Mouse (Mus musculus): ENCODE measurements around the gene Scarf2. TPM values are rescaled to one million over a fixed set of nuclear protein-coding genes. Genes with fewer than 3 reads are reported as not detected.

Scarf2 gene
- polyA plus RNA-seq, 1 experiment = 15.5 TPM

DNA sequence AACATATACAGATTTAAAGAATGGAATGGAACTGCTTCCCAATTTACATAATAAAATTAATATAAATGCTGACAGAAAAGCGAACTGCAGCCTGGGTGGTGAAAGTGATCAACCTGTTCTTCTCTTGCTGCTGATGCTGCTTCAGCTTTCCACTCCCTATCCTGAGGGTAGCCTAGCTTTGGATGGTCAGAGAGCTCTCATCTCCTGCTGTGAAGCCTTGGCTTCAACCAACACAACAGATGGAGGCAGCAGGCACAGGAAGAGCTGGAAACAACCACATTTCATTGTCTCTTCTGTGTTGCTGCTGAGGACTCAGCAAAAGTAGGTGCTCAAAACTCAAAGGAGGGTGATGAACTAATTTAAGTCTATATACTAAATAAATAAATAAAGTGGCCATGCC is 54.8 kb downstream of the Scarf2 start:
- no peak for DNase-seq (ENCODE audit: low read depth)
- TF ChIP-seq CTCF (IDR thresholded peaks at IDR 0.05; ENCODE audit: borderline replicate concordance, extremely low read depth, insufficient read depth, insufficient read length) (no peak), POLR2A (IDR thresholded peaks at IDR 0.05; ENCODE audit: borderline replicate concordance, extremely low read depth, insufficient read depth, insufficient read length, poor library complexity, severe bottlenecking) (no peak)

DNA sequence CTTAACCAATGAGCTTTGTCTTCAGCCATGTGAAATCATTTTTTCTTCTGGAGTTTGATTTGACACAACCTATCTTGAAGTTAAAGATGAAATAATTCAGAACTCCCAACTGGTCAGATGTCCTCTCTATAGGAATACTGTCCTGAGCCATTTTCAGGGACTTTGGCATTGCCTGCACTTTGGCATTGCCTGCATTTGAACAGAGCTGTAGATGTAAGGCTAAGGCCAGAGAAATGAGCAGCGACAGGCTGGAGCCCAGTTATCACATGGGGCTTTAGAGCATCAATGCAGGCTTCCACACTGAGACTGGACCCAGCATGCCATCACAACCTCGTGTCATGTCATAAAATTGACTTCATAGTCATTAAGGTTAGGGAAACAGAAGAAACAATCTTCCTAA is 56.2 kb downstream of the Scarf2 start:
- no peak for DNase-seq (ENCODE audit: low read depth)
- no peak for TF ChIP-seq CTCF (IDR thresholded peaks at IDR 0.05; ENCODE audit: borderline replicate concordance, extremely low read depth, insufficient read depth, insufficient read length)
- TF ChIP-seq POLR2A (IDR thresholded peaks at IDR 0.05; ENCODE audit: borderline replicate concordance, extremely low read depth, insufficient read depth, insufficient read length, poor library complexity, severe bottlenecking) = no peak

DNA sequence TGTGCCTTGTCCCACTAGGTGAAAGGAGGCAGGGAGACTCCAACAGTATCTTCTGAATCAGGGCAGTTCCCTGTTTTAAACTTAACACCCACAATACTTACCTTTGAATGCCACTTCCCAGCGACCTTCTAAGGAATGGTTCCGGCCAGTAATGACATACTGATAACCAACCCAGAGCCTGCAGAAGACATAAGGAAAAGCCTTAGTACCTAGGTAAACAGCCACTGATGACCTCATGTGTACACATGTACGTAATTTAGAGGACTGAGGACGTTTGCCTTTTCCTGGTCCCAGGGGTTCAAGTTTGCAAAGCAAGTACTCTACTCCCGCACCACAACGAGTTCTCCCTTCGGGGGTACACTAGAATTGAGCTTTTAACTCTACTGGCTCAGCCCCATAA is 60.1 kb downstream of the Scarf2 start:
- DNase-seq (ENCODE audit: low read depth) = no peak
- TF ChIP-seq CTCF (IDR thresholded peaks at IDR 0.05; ENCODE audit: borderline replicate concordance, extremely low read depth, insufficient read depth, insufficient read length) (no peak), POLR2A (IDR thresholded peaks at IDR 0.05; ENCODE audit: borderline replicate concordance, extremely low read depth, insufficient read depth, insufficient read length, poor library complexity, severe bottlenecking) (no peak)

Other genes starting within 250 kb of the Scarf2 start
- gene Lrrc74b, start 236.0 kb upstream of the Scarf2 start, polyA plus RNA-seq (2012; rRNA removed) = 0.47 and 0.78 TPM in 2 replicates
- 1.4 and 1.8 TPM in 2 replicates for gene P2rx6, start 235.4 kb upstream of the Scarf2 start, polyA plus RNA-seq (2012; rRNA removed)
- 27.5 and 38.6 TPM in 2 replicates for gene Slc7a4, start 214.1 kb upstream of the Scarf2 start, polyA plus RNA-seq (2012; rRNA removed)
- 98.5 and 120 TPM in 2 replicates for gene Smpd4, start 177.9 kb upstream of the Scarf2 start, polyA plus RNA-seq (2012; rRNA removed)
- gene Ccdc74a, start 150.8 kb upstream of the Scarf2 start, polyA plus RNA-seq (2012; rRNA removed) = 6.1 and 8.5 TPM in 2 replicates
- 65.0 and 87.3 TPM in 2 replicates for gene Med15, start 64.4 kb upstream of the Scarf2 start, polyA plus RNA-seq (2012; rRNA removed)
- 109 and 116 TPM in 2 replicates for gene Klhl22, start 37.7 kb upstream of the Scarf2 start, polyA plus RNA-seq (2012; rRNA removed)
- gene B830017H08Rik, start 35.8 kb downstream of the Scarf2 start, polyA plus RNA-seq (2012; rRNA removed) = 2.3 and 3.7 TPM in 2 replicates
- gene Car15, start 41.1 kb downstream of the Scarf2 start, polyA plus RNA-seq (2012; rRNA removed) = 16.1 and 18.1 TPM in 2 replicates
- 3.2 and 3.9 TPM in 2 replicates for gene Gm20518, start 94.4 kb downstream of the Scarf2 start, polyA plus RNA-seq (2012; rRNA removed)
- 0.04 and 0.06 TPM in 2 replicates for gene Tssk1, start 96.9 kb downstream of the Scarf2 start, polyA plus RNA-seq (2012; rRNA removed)
- gene Dgcr2, start 101.3 kb downstream of the Scarf2 start, polyA plus RNA-seq (2012; rRNA removed) = 159 and 166 TPM in 2 replicates
- gene Tssk2, start 101.4 kb downstream of the Scarf2 start, polyA plus RNA-seq (2012; rRNA removed) = not detected in 2 replicates
- gene Ess2, start 114.1 kb downstream of the Scarf2 start, polyA plus RNA-seq (2012; rRNA removed) = 51.9 and 56.9 TPM in 2 replicates
- 0.55 and 1.1 TPM in 2 replicates for gene Gsc2, start 117.8 kb downstream of the Scarf2 start, polyA plus RNA-seq (2012; rRNA removed)
- 110 and 126 TPM in 2 replicates for gene Slc25a1, start 130.9 kb downstream of the Scarf2 start, polyA plus RNA-seq (2012; rRNA removed)
- 0.10 TPM in 1 of 2 replicates, not detected in the other for gene Vpreb2, start 183.1 kb downstream of the Scarf2 start, polyA plus RNA-seq (2012; rRNA removed)